Mouse (Mus musculus) limb, embryonic 11.5 days (tissue): Measurements from ENCODE around the gene Dleu7. TPM values are rescaled to one million over a fixed set of nuclear protein-coding genes. Genes with fewer than 3 reads are reported as not detected.
A peak's percentile ranks its signal among the peaks of the same experiment; 100 is the strongest.

Experiments
- ATAC-seq: fragments of 200-750 bp; cut with Nextera tagmentation; 2 replicates; pipeline ENCODE4 v1.8.0; 2017; ENCODE audit warnings: low read depth; ENCODE audit not compliant: insufficient number of reproducible peaks, low FRiP score, low TSS enrichment
- DNase-seq: peaks from one replicate; pipeline ENCODE4 v3.0.0-alpha.2; 2015; ENCODE audit warnings: low spot score
- H3K27ac ChIP-seq: fragments of 300-500 bp; sonication (generic); replicated peaks from 2 replicates; pipeline ENCODE4 v1.5.1; 2014; ENCODE audit warnings: low read depth, mild to moderate bottlenecking, low read length
- H3K27me3 ChIP-seq: fragments of 300-500 bp; sonication (generic); 2 replicates; pipeline ENCODE4 v1.6.1; 2014; ENCODE audit warnings: mild to moderate bottlenecking, low read length, mixed read lengths; ENCODE audit not compliant: control insufficient read depth, insufficient read depth
- H3K36me3 ChIP-seq: fragments of 300-500 bp; sonication (generic); 2 replicates; pipeline ENCODE4 v1.6.1; 2014; ENCODE audit warnings: mild to moderate bottlenecking, low read length, moderate library complexity, mixed read lengths; ENCODE audit not compliant: control insufficient read depth, insufficient read depth
- H3K4me1 ChIP-seq: fragments of 300-500 bp; sonication (generic); 2 replicates; pipeline ENCODE4 v1.6.1; 2014; ENCODE audit warnings: low read length, mixed read lengths; ENCODE audit not compliant: control insufficient read depth, insufficient read depth
- H3K4me2 ChIP-seq: fragments of 300-500 bp; sonication (generic); 2 replicates; pipeline ENCODE4 v1.6.1; 2014; ENCODE audit warnings: low read depth, mild to moderate bottlenecking, moderate library complexity; ENCODE audit not compliant: severe bottlenecking
- H3K4me3 ChIP-seq: fragments of 300-500 bp; sonication (generic); 2 replicates; pipeline ENCODE4 v1.5.1; 2014; ENCODE audit warnings: low read depth, low read length
- H3K9ac ChIP-seq: fragments of 300-500 bp; sonication (generic); 2 replicates; pipeline ENCODE4 v1.6.1; 2014; ENCODE audit warnings: mild to moderate bottlenecking, low read length
- H3K9me3 ChIP-seq: fragments of 300-500 bp; sonication (generic); 2 replicates; pipeline ENCODE4 v1.6.1; 2016; ENCODE audit warnings: low read length; ENCODE audit not compliant: control insufficient read depth
- WGBS: fragments of 180-500 bp; shearing (Covaris S2); extraction: QIAGEN DNeasy Blood & Tissue Kit; methylation state at CpG from one replicate; pipeline ENCODE4 v1.1.7; 2014; 5-methylcytosine and 5-hydroxymethylcytosine counted together
- polyA plus RNA-seq: library from polyadenylated mRNA; unstranded; fragments of >200 nt; fragmentation: Nextera tagmentation; extraction: Ambion mirVana; gene quantifications from 2 replicates; pipeline ENCODE4 v1.2.1, GENCODE M21; 2014

Dleu7 gene
- polyA plus RNA-seq, 1 experiment from 2014 or later = 0.85 TPM

- Histone ChIP-seq H3K27ac (no peak overlapping the region), H3K27me3 (no peaks in the 10 kb centered on the region), H3K4me3 (no peak overlapping the region), H3K9me3 (no peaks in the 10 kb centered on the region), H3K36me3 (no peaks in the 10 kb centered on the region), H3K4me1 (0 out of 2 replicates have a peak, but pooled peaks cover 3% of the 10 kb centered on the region), H3K4me2 (no peak overlapping the region), H3K9ac (no peak overlapping the region)
- no peak for DNase-seq
- 59% methylated on average over 10 of the region's 10 CpGs for WGBS
- ATAC-seq = no peak
Measured at GRCm38 (mm10) chr14:62258978-62259536, 33.8 kb downstream of the Dleu7 start.

GRCm38 (mm10) chr14:62258125-62258524 is 34.7 kb downstream of the Dleu7 start:
- H3K27me3 ChIP-seq = no peaks in the 10 kb centered on the region
- no peak overlapping the region for H3K9ac ChIP-seq
- H3K27ac ChIP-seq = no peak overlapping the region
- H3K4me3 ChIP-seq = no peak overlapping the region
- no peak for DNase-seq
- WGBS = 56% methylated on average over 6 of the region's 6 CpGs
- H3K9me3 ChIP-seq = no peaks in the 10 kb centered on the region
- no peak for ATAC-seq
- no peak overlapping the region for H3K4me2 ChIP-seq
- 0 out of 2 replicates have a peak, but pooled peaks cover 3% of the 10 kb centered on the region for H3K4me1 ChIP-seq
- no peaks in the 10 kb centered on the region for H3K36me3 ChIP-seq

- H3K9me3 ChIP-seq = no peaks in the 10 kb centered on the region
Measured at GRCm38 (mm10) chr14:62256066-62256465, 36.8 kb downstream of the Dleu7 start.

GRCm38 (mm10) chr14:62254371-62254770 is 38.5 kb downstream of the Dleu7 start:
- Histone ChIP-seq H3K4me3 (no peak overlapping the region), H3K9me3 (no peaks in the 10 kb centered on the region), H3K27me3 (no peaks in the 10 kb centered on the region), H3K4me1 (0 out of 2 replicates have a peak, but pooled peaks cover 3% of the 10 kb centered on the region), H3K27ac (no peak overlapping the region), H3K9ac (no peak overlapping the region), H3K36me3 (no peaks in the 10 kb centered on the region), H3K4me2 (no peak overlapping the region)
- WGBS = 62% methylated on average over 8 of the region's 8 CpGs
- ATAC-seq (no peak), DNase-seq (no peak)

More at GRCm38 (mm10) chr14:62256066-62256465, 36.8 kb downstream of the Dleu7 start:
- no peaks in the 10 kb centered on the region for H3K36me3 ChIP-seq
- DNase-seq (no peak), ATAC-seq (no peak)
- H3K27me3 ChIP-seq = no peaks in the 10 kb centered on the region
- H3K4me1 ChIP-seq = 0 out of 2 replicates have a peak, but pooled peaks cover 3% of the 10 kb centered on the region
- H3K4me3 ChIP-seq = no peak overlapping the region
- no peak overlapping the region for H3K4me2 ChIP-seq
- 85% methylated on average over 5 of the region's 5 CpGs for WGBS
- H3K9ac ChIP-seq = no peak overlapping the region
- no peak overlapping the region for H3K27ac ChIP-seq

GRCm38 (mm10) chr14:62251999-62252398 is 40.8 kb downstream of the Dleu7 start:
- Histone ChIP-seq H3K36me3 (no peaks in the 10 kb centered on the region), H3K9me3 (no peaks in the 10 kb centered on the region), H3K9ac (no peak overlapping the region), H3K4me1 (no peaks in the 10 kb centered on the region), H3K27ac (no peak overlapping the region), H3K4me2 (no peak overlapping the region), H3K27me3 (no peaks in the 10 kb centered on the region), H3K4me3 (no peak overlapping the region)
- 5% methylated on average over 4 of the region's 4 CpGs for WGBS
- DNase-seq (peak; percentile 74), ATAC-seq (no peak)

GRCm38 (mm10) chr14:62250046-62250445 is 42.8 kb downstream of the Dleu7 start:
- Histone ChIP-seq H3K27me3 (no peaks in the 10 kb centered on the region), H3K4me3 (no peak overlapping the region), H3K4me2 (no peak overlapping the region), H3K9me3 (no peaks in the 10 kb centered on the region), H3K9ac (no peak overlapping the region), H3K36me3 (no peaks in the 10 kb centered on the region), H3K27ac (no peak overlapping the region), H3K4me1 (no peaks in the 10 kb centered on the region)
- DNase-seq = no peak
- 82% methylated on average over 3 of the region's 3 CpGs for WGBS
- ATAC-seq = no peak

- 89% methylated on average over 2 of the region's 2 CpGs for WGBS
- DNase-seq (no peak), ATAC-seq (no peak)
- Histone ChIP-seq H3K4me1 (no peaks in the 10 kb centered on the region), H3K9ac (no peak overlapping the region), H3K4me3 (no peak overlapping the region), H3K4me2 (no peak overlapping the region), H3K27me3 (no peaks in the 10 kb centered on the region), H3K9me3 (no peaks in the 10 kb centered on the region), H3K36me3 (no peaks in the 10 kb centered on the region), H3K27ac (no peak overlapping the region)
Measured at GRCm38 (mm10) chr14:62249251-62249650, 43.6 kb downstream of the Dleu7 start.

- ATAC-seq = no peak
- no peak overlapping the region for H3K9ac ChIP-seq
- H3K4me3 ChIP-seq = no peak overlapping the region
- H3K36me3 ChIP-seq = no peaks in the 10 kb centered on the region
- no peaks in the 10 kb centered on the region for H3K9me3 ChIP-seq
- H3K27ac ChIP-seq = no peak overlapping the region
- no peak overlapping the region for H3K4me2 ChIP-seq
- no peaks in the 10 kb centered on the region for H3K4me1 ChIP-seq
- no peaks in the 10 kb centered on the region for H3K27me3 ChIP-seq
- no peak for DNase-seq
- 81% methylated on average over 10 of the region's 10 CpGs for WGBS
Measured at GRCm38 (mm10) chr14:62248796-62249195, 44.1 kb downstream of the Dleu7 start.

GRCm38 (mm10) chr14:62248345-62248744 is 44.5 kb downstream of the Dleu7 start:
- no peaks in the 10 kb centered on the region for H3K9me3 ChIP-seq
- no peaks in the 10 kb centered on the region for H3K27me3 ChIP-seq
- no peaks in the 10 kb centered on the region for H3K36me3 ChIP-seq
- ATAC-seq (no peak), DNase-seq (no peak)
- 78% methylated on average over 7 of the region's 7 CpGs for WGBS
- no peak overlapping the region for H3K9ac ChIP-seq
- H3K4me1 ChIP-seq = no peaks in the 10 kb centered on the region
- H3K27ac ChIP-seq = no peak overlapping the region
- H3K4me3 ChIP-seq = no peak overlapping the region
- H3K4me2 ChIP-seq = no peak overlapping the region
